Mouse (Mus musculus) embryonic facial prominence, embryonic 10.5 days (tissue): ENCODE measurements at regions not wholly inside any gene's neighbourhood (a gene's known extent, or its start where the extent isn't known, plus 50 kb on each side); places are given as distances from the start of the nearest gene placed in this dataset.

Experiments used
- DNase-seq: peaks from one replicate; pipeline ENCODE4 v3.0.0-alpha.2; 2017; ENCODE audit warnings: low spot score
- H3K27ac ChIP-seq: fragments of 300-500 bp; sonication (generic); replicated peaks from 2 replicates; pipeline ENCODE4 v1.5.1; 2016; ENCODE audit warnings: mild to moderate bottlenecking
- H3K27me3 ChIP-seq: fragments of 300-500 bp; sonication (generic); replicated peaks from 2 replicates; pipeline ENCODE4 v1.6.1; 2016; ENCODE audit warnings: low read depth, mild to moderate bottlenecking; ENCODE audit not compliant: poor library complexity, severe bottlenecking
- H3K36me3 ChIP-seq: fragments of 300-500 bp; sonication (generic); replicated peaks from 2 replicates; pipeline ENCODE4 v1.6.1; 2016; ENCODE audit warnings: mild to moderate bottlenecking, moderate library complexity
- H3K4me1 ChIP-seq: fragments of 300-500 bp; sonication (generic); 2 replicates; pipeline ENCODE4 v1.6.1; 2016
- H3K4me3 ChIP-seq: fragments of 300-500 bp; sonication (generic); 2 replicates; pipeline ENCODE4 v1.5.1; 2016; ENCODE audit warnings: mild to moderate bottlenecking, moderate library complexity
- H3K9me3 ChIP-seq: fragments of 300-500 bp; sonication (generic); 2 replicates; pipeline ENCODE4 v1.6.1; 2016; ENCODE audit warnings: mild to moderate bottlenecking
- WGBS: fragments of 180-500 bp; shearing (Covaris S2); methylation state at CpG from one replicate; pipeline ENCODE4 v1.1.7; 2016; 5-methylcytosine and 5-hydroxymethylcytosine counted together

DNA sequence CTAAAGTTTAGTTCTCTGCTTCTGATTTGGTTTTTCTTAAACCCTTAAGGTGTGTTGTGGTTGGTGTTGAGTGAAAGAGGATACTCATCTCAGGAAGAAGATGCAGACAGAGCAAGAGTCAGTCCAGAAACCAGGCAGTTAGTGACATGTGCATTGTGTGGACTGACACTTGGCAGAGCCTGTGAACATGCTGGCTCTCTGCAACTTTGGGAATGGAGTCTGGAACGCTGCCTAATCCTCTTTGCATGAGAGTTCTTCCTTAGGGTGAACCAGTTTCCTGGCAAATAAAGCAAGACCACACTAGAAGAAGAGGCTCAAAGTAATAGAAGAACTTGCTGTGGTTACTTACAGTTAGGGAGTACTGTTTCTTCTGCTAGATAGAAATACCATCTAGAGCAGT lies 441.7 kb downstream of the Ipmk start:
- Histone ChIP-seq H3K27ac (no peak overlapping the region), H3K4me3 (no peak overlapping the region), H3K9me3 (no peaks in the 10 kb centered on the region), H3K36me3 (no peaks in the 10 kb centered on the region), H3K4me1 (no peaks in the 10 kb centered on the region), H3K27me3 (no peaks in the 10 kb centered on the region)
- WGBS = 69% methylated on average over 1 of the region's 1 CpGs
- DNase-seq = no peak

DNA sequence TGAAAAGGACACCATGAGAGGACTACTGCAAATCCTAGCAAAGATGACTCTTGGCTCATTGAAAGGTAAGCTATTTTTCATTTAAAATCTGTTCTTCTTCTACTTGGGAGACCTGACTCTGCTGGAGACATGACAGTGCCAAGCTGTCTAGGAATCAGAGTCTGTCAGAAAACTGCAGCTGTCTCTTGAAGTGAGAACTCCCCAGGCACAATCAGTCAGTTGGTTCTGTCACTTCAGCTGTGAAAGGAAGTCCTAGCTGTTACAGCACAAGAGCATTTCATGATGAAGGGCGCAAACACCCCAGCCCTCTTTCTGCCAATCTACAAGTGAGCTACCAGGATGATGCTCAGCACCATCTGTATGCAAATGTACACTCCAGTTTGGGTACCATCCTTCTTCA lies 442.4 kb downstream of the Ipmk start:
- 88% methylated on average over 1 of the region's 1 CpGs for WGBS
- Histone ChIP-seq H3K27ac (no peak overlapping the region), H3K4me3 (no peak overlapping the region), H3K27me3 (no peaks in the 10 kb centered on the region), H3K36me3 (no peaks in the 10 kb centered on the region), H3K9me3 (no peaks in the 10 kb centered on the region), H3K4me1 (no peaks in the 10 kb centered on the region)
- no peak for DNase-seq

DNA sequence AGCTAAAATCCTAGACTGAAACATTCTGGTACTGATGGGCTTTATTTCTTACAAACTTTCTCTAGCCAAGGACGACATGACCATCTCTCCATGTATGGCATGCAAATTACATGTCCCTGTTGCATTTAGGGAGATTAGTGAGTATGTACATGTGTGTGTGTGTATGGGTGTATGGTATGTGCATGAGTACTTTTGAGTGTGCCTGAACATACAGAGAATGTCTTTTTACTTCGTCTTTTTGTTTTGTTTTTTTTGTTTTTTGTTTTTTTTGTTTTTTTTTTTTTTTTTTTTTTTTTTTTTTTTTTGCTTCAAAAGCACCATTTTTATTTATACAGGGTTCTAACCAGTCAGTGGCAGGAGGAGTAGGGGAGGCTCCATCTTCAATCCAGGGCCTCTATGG lies 451.1 kb downstream of the Ipmk start:
- WGBS = 83% methylated on average over 2 of the region's 2 CpGs
- no peak overlapping the region for H3K4me3 ChIP-seq
- no peaks in the 10 kb centered on the region for H3K27me3 ChIP-seq
- no peaks in the 10 kb centered on the region for H3K36me3 ChIP-seq
- no peak overlapping the region for H3K27ac ChIP-seq
- H3K9me3 ChIP-seq = no peaks in the 10 kb centered on the region
- no peaks in the 10 kb centered on the region for H3K4me1 ChIP-seq
- DNase-seq = no peak

DNA sequence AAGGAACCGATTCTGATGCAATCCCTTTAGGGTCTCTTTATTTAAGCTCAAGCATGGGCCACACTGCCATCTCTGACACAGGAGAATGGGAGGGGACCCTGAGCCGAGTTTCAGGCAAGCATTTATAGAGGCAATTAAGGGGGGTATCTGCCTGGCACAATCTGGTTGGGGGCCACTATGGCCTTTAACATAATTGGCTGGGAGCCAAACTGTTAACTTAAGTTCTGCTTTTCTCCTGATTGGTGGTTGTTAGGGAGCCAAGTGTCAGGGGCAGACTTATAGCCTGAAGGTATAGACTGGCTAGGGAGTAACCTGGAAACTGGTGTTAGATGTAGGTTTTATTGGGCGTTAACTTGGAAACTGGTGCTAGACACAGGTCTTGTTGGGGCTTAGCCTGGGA lies 454.9 kb downstream of the Ipmk start:
- Histone ChIP-seq H3K4me1 (no peaks in the 10 kb centered on the region), H3K36me3 (no peaks in the 10 kb centered on the region), H3K27me3 (no peaks in the 10 kb centered on the region), H3K9me3 (no peaks in the 10 kb centered on the region), H3K4me3 (no peak overlapping the region), H3K27ac (no peak overlapping the region)
- WGBS = 81% methylated on average over 3 of the region's 3 CpGs
- no peak for DNase-seq

DNA sequence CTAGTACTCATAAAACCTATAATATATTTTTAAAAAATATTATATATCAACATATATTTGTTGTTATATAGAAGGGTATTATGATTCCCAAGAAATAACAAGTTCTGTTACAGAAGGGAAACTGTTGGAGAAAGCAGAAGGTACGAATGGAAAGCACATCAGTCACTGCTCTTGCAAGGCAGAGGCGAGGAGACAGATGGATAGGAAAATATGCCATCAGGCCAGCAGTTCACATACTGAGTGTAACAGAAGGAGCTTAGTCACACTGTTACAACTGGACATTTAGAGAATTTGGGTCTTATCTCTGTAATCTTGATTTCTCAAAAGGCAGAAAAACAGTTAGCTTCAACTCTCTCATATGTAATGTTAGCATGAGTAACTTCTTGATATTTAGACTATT lies 485.1 kb downstream of the Ipmk start:
- Histone ChIP-seq H3K9me3 (no peaks in the 10 kb centered on the region), H3K27ac (no peak overlapping the region), H3K4me3 (no peak overlapping the region), H3K4me1 (no peaks in the 10 kb centered on the region), H3K27me3 (no peaks in the 10 kb centered on the region), H3K36me3 (no peaks in the 10 kb centered on the region)
- 83% methylated on average over 2 of the region's 2 CpGs for WGBS
- DNase-seq = no peak

DNA sequence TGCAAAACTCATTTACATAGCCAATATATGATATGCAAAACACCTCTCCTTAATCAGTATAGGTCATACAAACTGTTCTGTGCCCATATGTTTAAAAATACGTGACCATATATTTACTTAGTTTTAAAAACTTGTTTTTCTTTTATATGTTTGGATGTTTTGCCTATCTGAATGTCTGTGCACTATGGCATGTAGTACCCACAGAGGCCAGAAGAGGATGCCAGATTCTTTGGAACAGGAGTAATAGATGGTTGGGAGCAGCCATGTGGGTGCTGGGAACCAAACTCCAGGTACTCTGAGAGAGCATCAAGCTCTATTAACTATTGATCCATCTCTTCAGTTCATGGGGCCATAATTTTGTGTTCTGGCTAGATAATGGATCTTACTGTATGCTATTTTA lies 487.5 kb downstream of the Ipmk start:
- H3K4me1 ChIP-seq = no peaks in the 10 kb centered on the region
- no peaks in the 10 kb centered on the region for H3K36me3 ChIP-seq
- WGBS = 67% methylated on average over 1 of the region's 1 CpGs
- H3K27ac ChIP-seq = no peak overlapping the region
- H3K27me3 ChIP-seq = no peaks in the 10 kb centered on the region
- no peak overlapping the region for H3K4me3 ChIP-seq
- no peaks in the 10 kb centered on the region for H3K9me3 ChIP-seq
- DNase-seq = no peak

DNA sequence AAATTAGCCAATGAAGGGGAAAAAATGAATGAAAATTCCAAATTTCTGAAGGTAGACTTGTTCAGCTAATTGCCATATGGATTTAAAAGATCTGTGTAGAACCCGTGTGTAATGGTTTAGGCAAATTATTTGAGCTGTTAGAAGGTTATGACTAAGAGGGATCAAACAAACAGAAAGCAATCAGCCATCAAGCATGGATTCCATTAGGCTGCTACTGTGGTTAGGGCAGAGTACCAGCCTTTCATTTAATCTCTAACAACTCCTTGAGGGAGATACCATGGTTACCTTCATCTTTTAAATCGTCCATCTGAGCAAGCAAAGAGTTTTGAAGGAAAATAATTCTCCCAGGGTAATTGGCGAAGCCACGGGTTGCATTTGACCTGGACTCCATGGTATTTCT lies 509.5 kb downstream of the Ipmk start:
- Histone ChIP-seq H3K4me3 (no peak overlapping the region), H3K4me1 (no peaks in the 10 kb centered on the region), H3K27ac (no peak overlapping the region), H3K36me3 (no peaks in the 10 kb centered on the region), H3K27me3 (no peaks in the 10 kb centered on the region), H3K9me3 (no peaks in the 10 kb centered on the region)
- DNase-seq = no peak
- WGBS = 79% methylated on average over 4 of the region's 4 CpGs

DNA sequence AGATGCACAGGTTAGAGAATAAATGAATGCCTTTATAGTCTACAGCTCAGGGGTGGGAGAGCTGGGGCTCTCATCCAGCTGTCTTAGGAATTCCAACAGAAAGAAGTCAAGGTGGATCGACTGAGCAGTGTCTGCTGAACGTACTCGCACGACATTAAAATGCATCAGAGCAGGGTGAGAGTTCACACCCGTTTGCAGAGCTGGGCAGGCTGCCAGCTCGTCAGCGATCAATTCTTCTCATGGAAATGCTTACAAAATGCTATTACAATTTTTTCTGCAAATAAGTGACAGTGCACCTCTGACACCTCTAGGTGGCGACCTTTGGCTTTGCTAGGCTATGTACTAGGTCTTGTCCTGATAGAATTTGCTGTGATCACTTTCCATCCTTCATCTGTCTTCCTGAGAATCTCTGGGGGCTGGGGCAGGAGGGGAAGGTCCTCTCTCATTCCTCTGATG lies 510.0 kb downstream of the Ipmk start:
- H3K27ac ChIP-seq = no peak overlapping the region
- no peaks in the 10 kb centered on the region for H3K27me3 ChIP-seq
- H3K4me3 ChIP-seq = no peak overlapping the region
- peak; percentile 31 for DNase-seq
- no peaks in the 10 kb centered on the region for H3K9me3 ChIP-seq
- H3K36me3 ChIP-seq = no peaks in the 10 kb centered on the region
- no peaks in the 10 kb centered on the region for H3K4me1 ChIP-seq
- WGBS = 61% methylated on average over 8 of the region's 8 CpGs

DNA sequence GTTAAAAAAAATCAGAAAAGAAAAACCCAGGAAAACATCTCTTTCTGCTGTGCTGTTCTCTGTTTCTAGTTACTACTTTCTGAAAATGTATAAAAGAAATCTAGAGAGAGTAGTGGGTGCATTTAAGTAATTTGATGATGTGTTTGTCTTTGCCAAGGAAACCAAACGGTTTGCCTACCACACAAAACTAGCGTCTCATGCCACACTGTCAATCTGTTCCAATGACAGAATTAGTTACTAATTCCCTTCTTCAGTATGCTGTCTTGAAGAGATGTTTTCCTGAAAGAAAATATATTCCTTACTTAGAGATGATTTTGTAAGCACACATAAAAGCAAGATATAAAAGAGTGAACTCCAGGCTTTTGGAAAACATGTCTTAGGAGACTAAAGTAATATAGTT lies 546.2 kb downstream of the Ipmk start:
- Histone ChIP-seq H3K27me3 (no peaks in the 10 kb centered on the region), H3K27ac (no peak overlapping the region), H3K36me3 (no peaks in the 10 kb centered on the region), H3K9me3 (no peaks in the 10 kb centered on the region), H3K4me3 (no peak overlapping the region), H3K4me1 (no peaks in the 10 kb centered on the region)
- no peak for DNase-seq
- WGBS = 79% methylated on average over 2 of the region's 2 CpGs

DNA sequence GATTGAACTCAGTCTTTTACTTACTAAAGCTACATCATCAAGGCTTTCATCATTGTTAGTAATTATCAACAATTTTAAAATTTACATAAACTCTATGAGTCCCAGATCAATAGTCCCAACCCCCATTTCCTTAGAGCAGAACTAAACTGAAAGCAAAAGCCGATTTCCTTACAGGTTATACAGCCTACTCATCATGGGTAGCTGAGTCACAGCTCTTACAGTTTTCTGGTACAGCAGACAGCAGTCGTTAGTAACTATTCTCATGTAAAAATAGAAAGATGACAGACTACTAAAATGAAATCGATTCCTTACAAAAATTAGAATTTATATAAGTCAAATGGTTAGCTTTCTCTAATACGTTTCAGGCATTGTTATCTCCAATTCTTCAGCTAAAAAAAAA lies 557.5 kb downstream of the Ipmk start:
- no peak for DNase-seq
- H3K4me3 ChIP-seq = no peak overlapping the region
- 86% methylated on average over 4 of the region's 4 CpGs for WGBS
- no peaks in the 10 kb centered on the region for H3K4me1 ChIP-seq
- no peaks in the 10 kb centered on the region for H3K36me3 ChIP-seq
- no peaks in the 10 kb centered on the region for H3K27me3 ChIP-seq
- H3K27ac ChIP-seq = no peak overlapping the region
- no peaks in the 10 kb centered on the region for H3K9me3 ChIP-seq
